Mouse (Mus musculus) frontal cortex, postnatal 10 days (tissue): ENCODE results near the gene Zfp346.
"Not testable (repeated sequence)": the region's sequence is repeated elsewhere in the genome, so short reads cannot be mapped to it uniquely, and the experiment has no call there.

Experiments
- DNase-seq, 2 experiments: peaks; one replicate each; pipeline ENCODE4 v3.0.0; 2022; ENCODE audit warnings: low spot score in 2 of 2, mixed read lengths in 1 of 2

The Zfp346 gene

DNA sequence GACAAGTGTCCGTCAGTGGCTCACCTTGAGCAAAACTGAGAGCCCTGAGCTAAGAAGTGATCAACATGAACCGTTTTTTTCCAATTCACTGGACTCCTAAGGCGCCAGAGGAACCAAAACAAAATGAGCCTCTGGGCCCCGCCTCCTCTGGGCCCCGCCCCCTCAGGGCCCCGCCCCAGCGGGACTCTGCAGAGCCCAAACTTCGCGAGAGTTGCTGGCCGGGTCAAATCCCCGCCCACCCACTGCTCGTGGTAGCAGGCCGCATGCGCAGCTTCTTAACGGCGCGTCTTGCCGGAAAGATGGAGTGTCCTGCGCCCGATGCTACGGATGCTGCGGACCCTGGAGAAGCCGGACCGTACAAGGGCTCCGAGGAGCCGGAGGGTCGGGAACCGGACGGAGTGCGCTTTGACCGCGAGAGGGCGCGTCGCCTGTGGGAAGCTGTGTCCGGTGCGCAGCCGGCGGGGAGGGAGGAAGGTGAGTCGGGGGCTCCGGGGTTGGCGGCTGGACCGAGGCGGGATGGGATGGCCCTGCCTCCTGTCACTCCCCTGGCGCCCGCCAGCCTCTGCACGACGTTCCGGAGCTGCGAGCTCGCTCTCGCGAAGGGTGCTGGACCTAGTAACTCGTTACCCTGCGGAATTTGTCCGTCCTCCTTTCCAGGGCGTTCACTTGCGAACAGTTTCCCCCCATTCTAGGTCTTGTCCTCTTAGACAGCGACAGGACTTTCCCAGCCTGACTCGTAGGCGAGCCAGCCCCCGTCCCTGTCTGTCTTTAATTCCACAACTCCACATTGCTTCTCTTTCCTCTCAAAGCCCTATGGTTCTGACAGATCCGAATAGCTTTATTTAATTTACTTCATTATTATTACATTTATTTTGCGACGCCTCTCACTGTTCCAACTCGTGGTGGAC lies at the start of gene Zfp346:
TSS of gene Zfp346 (plus strand) at position 267 of the 908 bp plus-strand sequence.
- DNase-seq: peak; percentile 96

DNA sequence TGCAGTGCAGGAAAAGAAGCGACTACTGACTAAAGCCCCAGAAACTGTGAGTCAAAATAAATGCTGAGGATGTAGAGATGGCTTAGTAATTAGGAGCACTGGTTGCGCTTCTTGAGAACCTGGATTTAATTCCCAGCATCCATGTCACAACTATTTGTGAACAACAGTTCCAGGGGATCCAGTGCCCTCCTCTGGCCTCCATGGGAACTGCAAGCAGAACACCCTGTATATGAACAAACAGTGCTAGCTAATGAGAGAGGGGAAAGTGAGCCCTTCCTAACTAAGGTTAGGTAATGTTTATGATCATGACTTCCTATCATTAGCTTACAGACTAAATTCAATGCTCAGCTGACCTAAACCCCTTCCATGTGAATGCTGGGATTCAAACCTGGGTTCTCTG lies 47.1 kb upstream of the Zfp346 start:
- DNase-seq: no peak

DNA sequence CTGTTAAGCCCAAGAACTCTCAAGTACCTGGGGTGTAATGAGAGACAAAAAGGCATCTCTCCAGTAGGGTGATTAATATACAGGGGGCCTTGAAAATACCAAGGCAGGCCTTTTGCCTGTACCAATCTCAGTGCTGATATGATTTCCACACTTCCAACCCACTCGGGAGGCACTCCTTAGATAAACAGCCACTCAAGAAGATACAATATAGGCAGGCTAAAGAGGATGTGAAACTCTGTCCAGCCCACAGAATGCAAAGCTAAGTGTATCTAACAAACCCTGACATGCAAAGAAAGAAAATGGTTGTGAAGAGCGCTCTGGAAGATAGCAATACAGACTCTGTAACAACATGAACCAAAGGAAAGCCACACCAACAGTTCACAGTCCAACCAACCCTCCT lies 41.8 kb upstream of the Zfp346 start:
- DNase-seq: no peak

DNA sequence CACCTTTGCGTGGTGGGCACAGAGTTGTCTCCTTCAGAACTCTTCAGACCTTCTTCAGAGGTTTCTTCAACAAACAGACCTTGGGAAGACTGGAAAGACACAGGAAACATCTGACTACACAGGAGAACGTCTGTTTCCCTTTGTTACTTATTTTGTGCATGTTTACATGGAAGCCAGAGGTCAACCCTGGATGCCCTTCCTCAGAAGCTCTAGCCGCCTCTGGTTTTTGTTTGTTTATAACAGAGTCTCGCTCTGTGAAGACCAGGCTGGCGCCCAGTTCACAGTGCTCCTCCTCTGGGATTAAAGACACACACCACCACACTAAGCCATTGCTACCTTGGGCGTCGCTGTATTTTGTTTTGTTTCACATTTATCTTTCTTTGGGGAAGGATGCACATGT lies 35.4 kb upstream of the Zfp346 start:
- no peak for DNase-seq

DNA sequence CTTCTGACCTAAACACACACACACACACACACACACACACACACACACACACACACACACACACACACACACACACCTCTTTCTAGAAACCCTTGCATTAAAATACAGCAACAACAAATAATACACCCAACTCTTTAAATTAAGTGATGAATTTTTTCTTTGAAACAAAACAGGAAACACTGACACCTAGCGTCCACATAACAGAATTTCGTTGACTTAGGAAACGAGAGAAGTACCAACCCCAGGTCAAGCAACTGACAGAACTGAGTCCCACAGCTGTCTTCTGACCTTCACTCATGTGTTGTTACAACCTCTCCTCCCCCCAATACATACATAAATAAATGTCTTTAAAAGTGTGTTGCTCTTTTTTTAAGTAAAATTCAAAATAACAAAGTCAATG lies 33.8 kb upstream of the Zfp346 start:
- DNase-seq: no peak

DNA sequence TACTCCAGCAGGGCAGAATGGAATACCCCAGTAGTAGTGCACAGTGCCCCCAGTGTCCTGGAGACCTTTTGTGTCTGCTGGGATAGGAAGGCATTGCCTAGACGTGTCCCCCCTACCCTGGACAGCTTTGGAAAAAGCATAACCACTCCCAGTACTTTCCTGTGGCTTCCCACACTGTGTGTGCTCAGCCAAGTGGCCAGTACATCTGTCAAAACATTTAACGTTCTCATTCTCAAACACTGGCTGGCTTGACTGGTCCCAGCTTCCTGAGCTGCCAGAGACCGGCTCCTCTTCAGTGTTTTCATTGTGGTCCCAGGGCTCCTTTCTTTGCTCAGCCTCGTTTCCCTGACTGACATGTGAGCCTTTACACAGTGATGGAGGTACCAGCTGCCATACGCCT lies 29.5 kb upstream of the Zfp346 start:
- no peak for DNase-seq

DNA sequence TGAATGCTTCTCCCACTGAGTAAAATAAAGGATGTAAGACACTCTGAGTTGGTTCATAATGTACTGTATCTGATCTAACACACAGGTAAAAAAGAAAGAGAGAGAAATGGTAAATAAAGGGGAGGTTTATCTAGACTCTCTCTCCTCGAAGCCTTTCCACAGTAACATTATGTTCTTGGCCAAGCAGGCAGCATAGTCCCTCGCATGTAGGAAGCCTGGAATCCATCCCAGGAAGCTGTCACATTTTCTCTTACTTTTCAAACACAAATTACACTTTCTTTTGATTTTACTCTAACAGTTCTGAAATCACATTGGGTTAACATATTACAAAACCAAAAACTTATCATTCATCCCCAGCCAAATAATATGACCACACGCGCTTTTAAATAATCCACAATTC lies 12.5 kb upstream of the Zfp346 start:
- DNase-seq: no peak

DNA sequence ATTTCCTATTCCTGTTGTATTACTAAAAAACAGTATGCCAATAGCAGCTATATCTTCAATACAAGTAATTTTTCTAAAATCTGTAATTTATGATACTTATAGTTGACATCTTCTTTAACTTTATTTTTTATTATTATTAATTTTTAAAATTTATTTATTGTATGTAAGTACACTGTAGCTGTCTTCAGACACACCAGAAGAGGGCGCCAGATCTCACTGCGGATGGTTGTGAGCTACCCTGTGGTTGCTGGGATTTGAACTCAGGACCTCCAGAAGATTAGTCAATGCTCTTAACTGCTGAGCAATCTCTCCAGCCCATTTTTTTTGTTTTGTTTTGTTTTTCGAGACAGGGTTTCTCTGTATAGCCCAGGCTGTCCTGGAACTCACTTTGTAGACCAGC lies 7.3 kb upstream of the Zfp346 start:
- not testable (repeated sequence) for DNase-seq

DNA sequence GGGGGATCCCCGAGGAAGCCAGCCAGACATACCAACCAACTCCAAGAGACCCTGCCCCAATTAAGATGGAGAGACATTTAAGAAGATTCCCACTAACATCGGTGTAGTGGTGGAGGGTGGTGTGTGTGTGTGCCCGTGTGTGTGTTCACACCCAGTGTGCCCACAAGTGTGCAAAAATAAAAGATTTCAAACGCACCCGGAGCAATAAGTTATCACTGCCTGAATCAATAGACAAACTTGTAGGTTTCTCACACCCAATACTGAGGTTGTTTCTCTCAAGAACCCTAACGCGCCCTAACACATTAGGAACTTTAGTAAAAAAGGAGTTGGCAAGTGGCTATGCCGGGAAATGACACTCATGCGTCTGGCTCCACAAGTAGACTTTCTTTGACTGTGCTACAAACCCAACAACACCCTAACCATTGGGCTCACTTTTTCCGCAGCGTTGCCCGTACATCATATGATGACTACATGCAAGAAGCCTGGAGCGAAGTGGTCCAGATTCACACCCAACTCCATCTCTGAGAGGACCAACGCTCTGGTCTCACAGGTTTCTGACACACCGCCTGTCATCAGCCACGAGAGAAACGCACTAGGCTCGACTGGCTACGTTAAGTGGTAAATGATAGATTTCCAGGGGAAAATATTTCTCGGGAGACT lies 5.9 kb upstream of the Zfp346 start:
- no peak for DNase-seq

DNA sequence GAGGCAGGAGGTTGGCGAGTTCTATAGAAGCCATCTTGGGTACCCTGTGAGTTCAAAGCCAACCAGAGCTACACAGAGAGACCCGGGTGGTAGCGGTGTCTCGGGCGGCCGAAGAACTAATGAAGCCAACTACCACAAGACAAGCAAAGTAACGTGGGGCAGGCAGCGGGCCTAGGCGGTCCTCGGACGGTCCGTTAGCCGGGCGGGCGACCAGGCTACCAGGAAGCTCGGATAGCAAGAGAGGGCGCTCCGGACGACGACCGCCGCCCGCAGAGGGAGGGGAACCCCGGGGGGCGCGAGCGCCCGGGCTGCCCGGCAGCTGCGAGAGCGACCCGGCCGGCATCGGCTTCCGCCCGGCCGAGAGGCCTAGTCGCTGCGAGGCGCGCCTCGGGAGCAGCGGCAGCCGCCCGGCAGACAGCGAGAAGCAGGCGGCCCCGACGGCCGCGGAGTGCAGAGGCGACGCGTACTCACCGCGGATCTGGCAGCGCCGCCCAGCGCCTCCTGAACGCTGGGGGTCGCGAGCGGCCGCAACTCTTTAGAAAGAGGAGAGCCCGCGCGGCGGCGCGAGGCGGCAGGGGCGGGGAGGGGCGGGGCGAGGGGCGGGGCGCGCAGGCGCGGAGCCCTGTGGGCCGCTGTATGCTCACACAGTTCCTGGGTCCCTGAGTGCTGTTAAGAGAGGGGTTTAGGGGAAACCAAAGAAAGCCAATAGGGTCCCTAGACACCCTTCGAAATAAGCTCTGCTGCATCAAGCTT lies 5.2 kb upstream of the Zfp346 start, which contains the start of gene Uimc1:
TSS of gene Uimc1 (minus strand) at position 575 of the 753 bp plus-strand sequence.
- DNase-seq: peak; percentile 70 to 84

DNA sequence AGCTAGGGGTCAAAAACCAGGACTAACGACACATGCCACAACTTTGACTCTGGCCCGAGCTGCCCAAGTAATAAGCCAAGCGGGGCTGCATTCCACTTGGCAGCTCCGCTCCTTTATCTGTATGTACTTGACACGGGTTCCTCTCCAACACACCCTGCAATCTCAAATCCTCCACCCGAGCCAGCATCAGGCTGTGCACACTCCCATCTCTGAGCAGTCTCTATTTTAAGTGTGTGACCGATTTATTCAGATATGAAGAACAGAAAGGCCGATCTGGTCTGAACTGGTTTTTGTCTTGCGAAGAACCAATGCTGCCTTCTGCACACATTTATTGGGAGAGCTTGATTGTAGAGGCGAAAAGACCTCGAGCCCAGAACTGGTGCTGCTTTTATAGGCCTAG lies 3.5 kb upstream of the Zfp346 start:
- DNase-seq: no peak

DNA sequence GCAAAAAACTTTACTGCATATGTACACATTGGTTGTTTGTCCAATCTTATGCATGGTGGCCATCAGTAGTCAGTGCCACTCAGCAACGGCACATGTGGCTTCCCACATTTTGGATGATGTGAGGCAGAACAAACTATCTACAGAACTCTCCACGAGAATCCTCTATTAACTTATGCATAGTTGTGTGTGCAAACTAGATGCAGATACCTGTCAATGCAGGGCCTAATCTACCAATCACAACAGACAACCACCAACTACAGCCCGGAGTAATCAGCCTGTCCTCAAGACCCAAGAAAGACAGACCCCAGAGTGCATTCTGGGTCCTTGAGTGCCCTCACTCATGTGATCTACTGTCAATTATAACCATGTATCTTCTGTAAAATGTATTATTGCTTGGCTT lies 2.7 kb upstream of the Zfp346 start:
- DNase-seq: no peak

DNA sequence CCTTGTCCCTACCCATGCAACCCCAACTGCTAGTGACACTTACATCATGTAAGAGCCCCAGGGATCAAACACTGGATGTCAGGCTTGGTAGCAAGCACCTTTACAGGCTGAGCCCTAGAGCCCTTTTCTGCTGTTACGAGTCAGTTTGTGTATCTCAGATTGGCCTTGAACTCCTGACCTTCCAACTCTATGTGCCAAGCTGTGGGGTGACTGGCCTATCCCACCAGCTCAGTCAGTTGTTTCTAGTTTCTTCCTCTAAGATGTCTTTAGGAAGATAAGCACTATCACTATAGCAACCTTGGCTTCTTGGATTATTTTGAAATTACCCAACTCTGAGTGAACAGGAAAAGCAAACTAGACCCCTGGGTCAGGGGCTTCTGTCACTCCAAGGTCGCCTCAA lies 1.8 kb upstream of the Zfp346 start:
- DNase-seq: no peak

DNA sequence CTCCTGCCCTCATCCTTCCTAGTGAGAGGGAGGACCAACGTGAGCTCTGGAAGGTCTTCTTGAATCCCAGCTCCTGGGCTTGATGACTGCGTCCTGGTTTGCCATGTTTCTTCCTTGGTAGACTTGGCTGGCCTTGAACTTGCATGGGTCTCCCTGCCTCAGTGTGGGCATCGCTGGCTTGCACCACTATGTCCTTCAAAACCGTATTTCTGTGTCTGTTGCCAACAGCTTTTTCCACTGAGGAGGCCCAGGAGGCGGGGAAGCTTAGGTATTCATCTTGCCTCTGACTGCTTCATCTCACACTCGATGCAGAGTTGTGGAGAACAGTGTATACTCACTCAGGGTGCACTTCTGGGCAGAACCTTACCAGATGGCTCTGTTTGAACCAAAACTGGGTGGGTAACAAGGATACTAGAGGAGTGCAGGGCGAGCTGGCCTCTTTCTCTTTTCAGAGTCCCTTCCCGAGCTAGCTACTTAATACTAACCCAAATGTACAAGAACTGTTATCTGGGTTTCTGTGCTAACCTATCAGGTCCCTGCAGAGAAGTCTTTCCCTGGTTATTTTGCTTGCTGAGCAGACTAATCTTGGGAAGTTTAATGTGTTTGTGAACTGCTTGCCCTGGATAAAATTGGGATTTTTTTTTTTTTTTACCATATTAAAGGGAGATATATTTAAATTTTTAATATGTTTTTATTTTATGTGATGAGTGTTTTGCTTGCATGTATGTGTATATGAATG lies 1.0 kb downstream of the Zfp346 start:
- DNase-seq: no peak

DNA sequence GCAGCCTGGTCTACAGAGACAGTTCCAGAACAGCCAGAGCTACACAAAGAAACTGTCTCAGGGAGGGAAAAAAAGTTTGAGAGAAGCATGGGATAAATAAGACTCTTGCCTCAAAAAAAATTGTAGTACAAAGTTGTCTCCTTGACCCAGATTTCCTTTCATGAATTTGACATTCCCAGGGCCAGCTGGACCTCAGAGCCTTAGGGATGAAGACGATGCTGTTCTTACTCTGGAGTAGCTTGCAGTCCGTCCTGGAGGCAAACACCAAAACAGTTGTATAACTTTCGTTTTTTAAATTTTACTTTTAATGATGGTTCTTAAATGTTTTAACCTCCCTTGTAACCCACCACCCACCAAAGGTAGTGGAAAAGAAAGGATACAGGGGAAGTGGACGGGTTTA lies 2.0 kb downstream of the Zfp346 start:
- DNase-seq: no peak

DNA sequence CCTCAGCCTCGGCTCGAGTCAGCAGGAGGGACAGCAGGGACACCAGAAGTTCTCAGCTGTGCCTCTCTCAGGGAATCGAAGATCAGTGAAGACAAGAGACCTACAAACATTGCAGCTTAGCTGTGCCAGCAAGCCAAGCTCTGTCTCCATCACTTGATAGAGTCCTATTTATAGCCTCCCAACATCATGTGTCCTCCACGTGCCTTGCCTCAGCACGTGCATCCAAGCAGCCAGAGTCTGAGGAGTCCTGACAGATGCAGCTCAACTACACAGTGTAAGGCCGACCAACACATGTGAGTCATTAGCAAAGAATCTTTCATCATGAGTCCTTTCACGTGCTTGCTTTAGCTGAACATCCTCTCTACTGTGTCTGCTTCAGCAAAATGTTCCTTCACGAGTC lies 2.6 kb downstream of the Zfp346 start:
- peak in 1 of 2 experiments; percentile 28 for DNase-seq

DNA sequence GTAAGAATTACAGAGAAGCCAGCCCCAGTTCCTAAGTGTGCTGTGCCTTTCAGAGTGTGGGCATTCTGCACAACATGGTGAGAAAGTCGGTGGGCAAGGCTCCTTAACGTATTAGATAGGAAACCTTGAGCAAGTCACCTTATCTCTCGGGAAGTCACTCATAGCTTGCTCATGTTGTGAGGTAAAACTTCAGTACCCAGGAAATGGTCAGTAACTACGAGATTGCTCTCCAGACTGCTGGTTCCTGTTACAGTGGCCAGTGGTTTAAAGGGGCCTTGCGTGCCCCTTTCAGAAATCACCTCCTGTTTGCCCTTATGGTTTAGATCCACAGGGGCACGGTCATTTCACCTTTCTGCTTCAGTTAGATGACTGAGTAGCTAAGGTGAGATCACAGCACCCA lies 9.3 kb downstream of the Zfp346 start:
- DNase-seq: no peak

DNA sequence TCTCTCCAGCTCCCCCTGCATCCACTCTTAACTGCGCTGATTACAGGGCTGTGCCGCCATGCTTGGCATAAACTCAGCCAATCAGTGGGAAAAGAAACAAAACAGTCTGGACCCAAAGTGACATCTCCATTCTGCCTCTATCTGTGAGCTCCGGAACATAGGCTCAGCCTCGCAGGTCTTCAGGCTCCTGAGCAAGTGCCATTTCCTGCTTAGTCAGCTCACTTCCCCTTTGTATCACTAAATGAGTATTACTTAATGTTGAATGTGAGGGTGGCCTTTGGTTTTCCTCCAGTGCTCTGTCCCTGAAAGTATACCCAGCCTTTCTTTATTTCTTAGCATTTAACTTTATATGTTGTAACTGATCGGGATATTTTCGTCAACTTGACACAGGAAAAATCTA lies 19.8 kb downstream of the Zfp346 start:
- no peak for DNase-seq

DNA sequence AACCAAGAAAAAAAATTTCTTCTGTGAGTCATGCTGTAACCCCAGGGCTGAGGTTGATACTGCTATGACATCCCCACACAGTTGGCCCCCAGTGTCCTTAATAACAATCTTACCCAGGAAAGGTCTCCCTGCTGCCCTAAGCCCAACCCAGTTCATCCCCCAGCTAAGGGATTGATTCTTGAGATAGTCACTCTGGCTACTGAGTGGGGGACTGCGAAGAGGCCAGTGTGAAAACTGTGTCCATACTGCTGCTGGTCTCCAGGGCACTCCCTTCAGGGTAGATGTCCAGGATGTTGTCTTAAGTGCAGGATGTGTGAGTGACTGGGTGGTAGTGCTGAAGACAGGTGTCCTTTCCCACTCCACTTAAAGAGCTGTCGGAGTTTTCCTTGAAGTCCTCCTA lies 28.3 kb downstream of the Zfp346 start, which contains the start of gene Gm17617:
TSS of gene Gm17617 (minus strand) at position 101 of the 400 bp plus-strand sequence.
- no peak for DNase-seq

DNA sequence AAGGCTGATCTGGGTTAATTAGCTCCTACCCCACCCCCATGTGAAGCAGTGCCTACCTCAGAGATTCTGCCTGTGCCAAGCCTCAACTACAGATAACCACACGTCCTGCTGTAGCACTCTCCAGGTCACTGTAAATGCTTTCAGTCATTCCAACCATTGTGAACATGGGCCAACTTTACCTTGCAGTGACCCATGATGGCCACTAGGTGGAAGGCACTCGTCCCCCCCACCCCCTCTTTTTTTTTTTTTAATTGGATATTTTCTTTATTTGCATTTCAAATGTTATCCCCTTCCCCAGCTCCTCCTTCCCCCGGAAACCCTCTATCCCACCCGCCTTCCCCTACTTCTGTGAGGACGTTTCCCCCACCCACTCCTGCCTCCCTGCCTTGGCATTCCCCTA lies 30.3 kb downstream of the Zfp346 start:
- no peak for DNase-seq

DNA sequence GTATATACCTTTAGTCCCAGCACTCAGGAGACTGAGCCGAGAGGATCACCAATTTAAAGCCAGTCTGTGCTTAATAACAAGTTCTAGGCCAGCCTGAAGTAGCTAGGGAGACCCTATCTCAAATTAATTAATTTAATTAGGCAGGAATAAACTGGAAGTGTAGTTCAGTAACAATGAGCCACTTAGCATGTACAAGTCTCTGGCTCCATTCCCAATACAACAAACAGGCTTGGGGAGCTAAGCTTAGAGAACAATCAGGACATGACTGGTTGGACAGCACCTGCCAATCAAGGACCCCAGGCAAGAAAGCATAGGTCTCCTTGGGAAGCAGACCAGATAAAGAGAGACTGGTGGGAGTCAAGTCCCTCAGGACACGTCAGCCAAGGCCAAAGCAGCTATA lies 35.2 kb downstream of the Zfp346 start:
- no peak for DNase-seq
